Mouse (Mus musculus): ENCODE results near the gene Ankrd17.

DNA sequence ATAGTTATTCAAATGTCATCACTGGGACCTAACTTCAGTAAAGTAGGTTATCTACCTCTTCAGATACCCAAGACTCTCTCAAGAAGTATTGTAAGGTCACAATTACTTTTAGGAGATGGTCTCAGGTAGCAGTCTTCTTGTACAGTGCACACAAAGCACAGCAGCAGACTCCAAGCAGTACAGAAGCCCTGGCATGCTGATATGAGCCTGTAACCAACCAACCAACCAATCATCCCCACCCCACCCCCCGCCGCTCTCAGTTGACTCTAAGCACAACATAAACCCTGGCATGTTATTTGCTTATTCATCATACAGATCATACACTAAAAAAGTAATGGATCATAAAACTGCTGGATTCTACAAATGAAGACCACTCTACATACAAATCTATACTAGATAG lies 33.9 kb downstream of the Ankrd17 start:
- TF ChIP-seq POLR2A (IDR thresholded peaks at IDR 0.05; ENCODE audit: borderline replicate concordance, control insufficient read depth, low read depth, low read length) = no peak
- TF ChIP-seq CTCF (IDR thresholded peaks at IDR 0.05; ENCODE audit: control insufficient read depth, insufficient read depth, low read length) = no peak

Measured in bone marrow, adult 2 months (tissue).